Mouse (Mus musculus): Measurements from ENCODE around the gene Olfr809. TPM values are rescaled to one million over a fixed set of nuclear protein-coding genes. Genes with fewer than 3 reads are reported as not detected.

Gene Olfr809
- under 1 TPM; 0.07 to 0.22 TPM for polyA plus RNA-seq (2017; shearing (Covaris generic))

DNA sequence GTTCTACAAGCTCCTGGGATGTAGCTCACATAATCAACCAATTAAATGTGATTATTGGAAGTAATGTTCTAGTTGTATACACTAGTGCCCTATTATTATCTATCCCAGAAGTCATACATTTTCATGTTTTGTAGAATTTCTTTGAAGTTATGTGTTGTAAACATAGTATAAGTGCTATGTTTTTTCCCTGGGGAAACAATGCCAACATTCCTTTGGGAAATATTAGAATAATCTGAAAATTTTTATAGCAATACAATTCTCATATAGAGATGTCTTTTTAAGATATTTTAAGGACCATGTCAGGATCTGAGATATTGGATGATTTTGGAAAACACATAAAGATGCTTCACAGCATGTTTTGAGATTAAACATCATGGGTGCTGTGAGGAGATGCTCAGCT lies at the start of gene Olfr809:
Gene Olfr809 (plus strand): TSS at position 301 of the 400 bp plus-strand sequence.

GRCm38 (mm10) chr10:129729275-129729674 lies 45.2 kb upstream of the Olfr809 start, which contains the start of gene Olfr805:
Olfr805 (minus strand) TSS chr10:129729375.

GRCm38 (mm10) chr10:129741821-129742220 lies 32.6 kb upstream of the Olfr809 start, which contains the start of gene Olfr806:
Olfr806 (minus strand) TSS chr10:129741921.

DNA sequence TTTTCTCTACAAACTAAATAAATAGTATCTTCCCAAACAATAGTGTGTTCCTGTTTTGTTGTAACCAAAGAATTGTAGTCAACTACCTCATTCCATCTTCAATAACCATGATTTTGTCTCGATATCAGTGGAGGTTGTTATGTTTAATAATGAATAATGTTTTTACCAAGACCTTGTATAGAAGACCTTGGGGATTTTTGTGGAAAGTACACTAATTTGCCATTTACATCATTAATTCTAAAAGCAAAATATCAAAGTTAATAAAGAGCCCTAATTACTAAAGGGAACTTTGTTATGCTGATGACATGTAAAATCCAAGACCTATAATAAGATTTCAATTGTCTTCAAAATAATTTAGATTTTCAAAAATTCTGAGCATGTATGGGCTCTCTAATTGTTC lies 16.7 kb upstream of the Olfr809 start, which contains the start of gene Olfr807:
Gene Olfr807 (minus strand): TSS at position 101 of the 400 bp plus-strand sequence.

DNA sequence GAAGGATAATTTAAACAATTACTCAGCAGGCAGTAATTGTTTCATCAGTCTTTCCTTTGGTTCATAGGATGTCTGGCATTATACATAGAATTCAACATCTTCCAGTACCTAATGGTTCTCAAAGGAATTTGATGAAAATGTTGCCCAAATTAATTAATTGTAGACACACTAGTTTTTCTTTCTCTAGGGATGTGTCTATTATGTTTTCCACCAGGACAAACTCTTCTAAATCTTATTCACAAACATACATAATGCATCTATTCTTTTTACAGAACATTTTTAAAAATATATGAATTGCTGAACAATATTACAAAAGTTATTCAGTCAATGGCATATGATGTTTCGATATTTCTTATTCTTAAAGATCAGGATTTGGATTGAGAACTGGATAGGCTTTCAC lies 9.3 kb upstream of the Olfr809 start, which contains the start of gene Olfr808:
Gene Olfr808 (plus strand): TSS at position 301 of the 400 bp plus-strand sequence.

DNA sequence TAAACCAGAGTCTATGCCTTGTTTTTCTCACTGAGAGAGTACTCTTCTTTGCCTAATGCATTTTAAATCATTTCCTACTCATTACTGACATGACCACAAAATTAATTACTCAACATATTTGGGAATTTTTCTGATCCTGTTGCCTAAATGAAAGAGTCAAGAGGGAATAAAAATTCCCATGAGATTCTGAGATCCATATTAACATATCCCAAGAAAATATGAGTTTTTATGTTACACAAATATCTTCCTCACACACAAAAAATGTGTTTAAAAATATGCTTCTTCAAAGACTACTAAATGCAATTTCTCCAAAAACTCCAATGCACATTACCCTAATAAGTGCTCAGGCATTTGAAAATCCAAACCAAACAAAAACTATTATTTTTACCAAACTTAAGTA lies 20.4 kb downstream of the Olfr809 start, which contains the start of gene Olfr810:
Gene Olfr810 (minus strand): TSS at position 101 of the 400 bp plus-strand sequence.

GRCm38 (mm10) chr10:129804296-129804695 lies 29.9 kb downstream of the Olfr809 start, which contains the start of gene Olfr811:
Olfr811 (minus strand) TSS chr10:129804396.

Other genes with a start within 250 kb of the Olfr809 start
- gene Olfr792, start 235.5 kb upstream of the Olfr809 start, polyA plus RNA-seq (2017; shearing (Covaris generic)): under 1 TPM in 1 of 2 experiments, not detected in 1; 0.31 TPM
- not detected for gene Olfr794, start 207.0 kb upstream of the Olfr809 start, polyA plus RNA-seq (2017; shearing (Covaris generic))
- gene Olfr796, start 162.1 kb upstream of the Olfr809 start, polyA plus RNA-seq (2017; shearing (Covaris generic)): not detected
- gene Olfr798, start 146.7 kb upstream of the Olfr809 start, polyA plus RNA-seq (2017; shearing (Covaris generic)): 1 to 10 TPM in 1 of 2 experiments, under 1 TPM in 1; 0.13 to 1.1 TPM
- gene Olfr799, start 137.2 kb upstream of the Olfr809 start, polyA plus RNA-seq (2017; shearing (Covaris generic)): under 1 TPM in 1 of 2 experiments, not detected in 1; 0.43 TPM
- not detected for gene Olfr800, start 116.9 kb upstream of the Olfr809 start, polyA plus RNA-seq (2017; shearing (Covaris generic))
- gene Olfr801, start 100.8 kb upstream of the Olfr809 start, polyA plus RNA-seq (2017; shearing (Covaris generic)): 1 to 10 TPM in 1 of 2 experiments, under 1 TPM in 1; 0.27 to 2.8 TPM
- gene Olfr802, start 86.5 kb upstream of the Olfr809 start, polyA plus RNA-seq (2017; shearing (Covaris generic)): under 1 TPM in 1 of 2 experiments, not detected in 1; 0.13 TPM
- not detected for gene Olfr803, start 80.4 kb upstream of the Olfr809 start, polyA plus RNA-seq (2017; shearing (Covaris generic))
- gene Olfr804, start 71.4 kb upstream of the Olfr809 start, polyA plus RNA-seq (2017; shearing (Covaris generic)): under 1 TPM; 0.02 to 0.07 TPM
- gene Olfr805, start 45.3 kb upstream of the Olfr809 start, polyA plus RNA-seq (2017; shearing (Covaris generic)): not detected
- gene Olfr806, start 32.7 kb upstream of the Olfr809 start, polyA plus RNA-seq (2017; shearing (Covaris generic)): not detected
- gene Olfr807, start 16.8 kb upstream of the Olfr809 start, polyA plus RNA-seq (2017; shearing (Covaris generic)): under 1 TPM in 1 of 2 experiments, not detected in 1; 0.82 TPM
- not detected for gene Olfr808, start 9.2 kb upstream of the Olfr809 start, polyA plus RNA-seq (2017; shearing (Covaris generic))
- gene Olfr810, start 20.3 kb downstream of the Olfr809 start, polyA plus RNA-seq (2017; shearing (Covaris generic)): not detected
- gene Olfr811, start 29.8 kb downstream of the Olfr809 start, polyA plus RNA-seq (2017; shearing (Covaris generic)): not detected
- gene Olfr812, start 71.5 kb downstream of the Olfr809 start, polyA plus RNA-seq (2017; shearing (Covaris generic)): 1 to 10 TPM in 1 of 2 experiments, under 1 TPM in 1; 0.20 to 1.2 TPM
- not detected for gene Olfr813, start 80.7 kb downstream of the Olfr809 start, polyA plus RNA-seq (2017; shearing (Covaris generic))
- under 1 TPM in 1 of 2 experiments, not detected in 1; 0.91 TPM for gene Olfr814, start 105.2 kb downstream of the Olfr809 start, polyA plus RNA-seq (2017; shearing (Covaris generic))
- 1 to 10 TPM in 1 of 2 experiments, under 1 TPM in 1; 0.18 to 1.8 TPM for gene Olfr815, start 131.2 kb downstream of the Olfr809 start, polyA plus RNA-seq (2017; shearing (Covaris generic))
- 1 to 10 TPM in 1 of 2 experiments, under 1 TPM in 1; 0.37 to 1.4 TPM for gene Olfr816, start 141.0 kb downstream of the Olfr809 start, polyA plus RNA-seq (2017; shearing (Covaris generic))
- not detected for gene Olfr818, start 174.5 kb downstream of the Olfr809 start, polyA plus RNA-seq (2017; shearing (Covaris generic))
- not detected for gene Olfr819, start 192.6 kb downstream of the Olfr809 start, polyA plus RNA-seq (2017; shearing (Covaris generic))
- not detected for gene Olfr247, start 201.5 kb downstream of the Olfr809 start, polyA plus RNA-seq (2017; shearing (Covaris generic))
- 1 to 10 TPM in 1 of 2 experiments, under 1 TPM in 1; 0.16 to 1.0 TPM for gene Gm10310, start 210.4 kb downstream of the Olfr809 start, polyA plus RNA-seq (2017; shearing (Covaris generic))
- not detected for gene Olfr820, start 238.0 kb downstream of the Olfr809 start, polyA plus RNA-seq (2017; shearing (Covaris generic))